Mouse (Mus musculus): Measurements from ENCODE around the gene 1700029F12Rik. TPM values are rescaled to one million over a fixed set of nuclear protein-coding genes. Genes with fewer than 3 reads are reported as not detected.

Gene 1700029F12Rik
- polyA plus RNA-seq, 1 experiment from 2014 or later = not detected

DNA sequence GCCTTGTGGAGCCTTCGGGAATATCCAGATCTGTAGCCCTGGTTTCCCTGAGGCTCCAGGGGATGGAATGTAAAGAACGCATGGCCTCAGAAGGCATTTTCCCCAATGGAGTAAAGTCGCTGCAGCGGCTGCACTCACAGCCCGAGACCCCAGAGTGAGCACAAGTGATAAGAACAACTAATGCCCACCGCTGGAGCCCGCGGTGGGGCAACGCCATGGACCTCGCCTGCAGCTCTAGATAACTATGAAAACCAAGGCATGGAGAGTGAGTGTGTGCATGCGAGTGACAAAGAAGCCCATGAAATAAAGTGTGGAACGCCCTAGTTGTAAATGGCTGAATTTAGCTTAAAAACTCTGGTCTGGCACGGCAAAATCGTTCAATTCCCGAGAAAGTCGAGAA lies 45.0 kb downstream of the 1700029F12Rik start:
- no peak overlapping the region for H3K4me3 ChIP-seq (ENCODE audit: low read depth, low read length)
- H3K27ac ChIP-seq (ENCODE audit: low read depth, low read length) = no peak overlapping the region
- no peak for DNase-seq (ENCODE audit: low spot score)
- H3K4me1 ChIP-seq (replicated peaks; ENCODE audit: control insufficient read depth, insufficient read depth, low read length) = no peaks in the 10 kb centered on the region
- H3K9me3 ChIP-seq (ENCODE audit: control insufficient read depth, low read length) = no peaks in the 10 kb centered on the region
- no peak overlapping the region for H3K4me2 ChIP-seq (replicated peaks; ENCODE audit: low read depth, low read length)
- H3K36me3 ChIP-seq (ENCODE audit: control insufficient read depth, insufficient read depth, low read length) = no peaks in the 10 kb centered on the region
- ATAC-seq (ENCODE audit: low FRiP score) = no peak
- WGBS = 96% methylated on average over 16 of the region's 16 CpGs
- H3K27me3 ChIP-seq (ENCODE audit: control insufficient read depth, insufficient read depth, low read length) = no peaks in the 10 kb centered on the region
- no peak overlapping the region for H3K9ac ChIP-seq (ENCODE audit: low read depth, low read length)

- no peak for DNase-seq (ENCODE audit: low spot score)
- Histone ChIP-seq H3K4me1 (replicated peaks; ENCODE audit: control insufficient read depth, insufficient read depth, low read length) (no peaks in the 10 kb centered on the region), H3K4me2 (replicated peaks; ENCODE audit: low read depth, low read length) (no peak overlapping the region), H3K9me3 (ENCODE audit: control insufficient read depth, low read length) (no peaks in the 10 kb centered on the region), H3K27me3 (ENCODE audit: control insufficient read depth, insufficient read depth, low read length) (no peaks in the 10 kb centered on the region), H3K36me3 (ENCODE audit: control insufficient read depth, insufficient read depth, low read length) (no peaks in the 10 kb centered on the region), H3K9ac (ENCODE audit: low read depth, low read length) (no peak overlapping the region), H3K4me3 (ENCODE audit: low read depth, low read length) (no peak overlapping the region), H3K27ac (ENCODE audit: low read depth, low read length) (no peak overlapping the region)
- no peak for ATAC-seq (ENCODE audit: low FRiP score)
- WGBS = 73% methylated on average over 12 of the region's 12 CpGs
Observed at GRCm38 (mm10) chr13:96985599-96986275, 48.4 kb downstream of the 1700029F12Rik start.

DNA sequence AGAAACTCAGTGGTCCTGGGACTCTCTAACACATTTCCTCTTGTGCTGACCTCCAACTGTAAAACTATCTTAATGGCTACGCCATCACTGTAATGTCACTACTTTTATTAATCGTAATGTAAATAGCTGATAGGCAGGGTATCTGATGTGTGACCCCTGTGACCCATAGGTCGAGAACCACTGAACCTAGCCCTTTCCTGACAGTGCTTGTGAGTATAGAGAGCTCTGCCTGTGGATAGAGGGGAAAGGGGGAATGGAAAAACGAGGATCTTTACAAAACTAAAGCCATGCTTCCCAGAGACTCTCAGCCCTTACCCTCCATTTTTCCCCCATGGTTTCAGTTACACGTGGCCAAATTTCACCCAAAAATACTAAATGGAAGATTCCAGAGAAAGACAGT lies 49.5 kb downstream of the 1700029F12Rik start:
- WGBS = 74% methylated on average over 5 of the region's 5 CpGs
- H3K4me1 ChIP-seq (replicated peaks; ENCODE audit: control insufficient read depth, insufficient read depth, low read length) = no peaks in the 10 kb centered on the region
- H3K4me3 ChIP-seq (ENCODE audit: low read depth, low read length) = no peak overlapping the region
- H3K36me3 ChIP-seq (ENCODE audit: control insufficient read depth, insufficient read depth, low read length) = no peaks in the 10 kb centered on the region
- H3K9ac ChIP-seq (ENCODE audit: low read depth, low read length) = no peak overlapping the region
- ATAC-seq (ENCODE audit: low FRiP score) = no peak
- no peaks in the 10 kb centered on the region for H3K27me3 ChIP-seq (ENCODE audit: control insufficient read depth, insufficient read depth, low read length)
- no peak overlapping the region for H3K27ac ChIP-seq (ENCODE audit: low read depth, low read length)
- DNase-seq (ENCODE audit: low spot score) = no peak
- H3K9me3 ChIP-seq (ENCODE audit: control insufficient read depth, low read length) = no peaks in the 10 kb centered on the region
- H3K4me2 ChIP-seq (replicated peaks; ENCODE audit: low read depth, low read length) = no peak overlapping the region

GRCm38 (mm10) chr13:96983251-96984126 lies 50.7 kb downstream of the 1700029F12Rik start:
- Histone ChIP-seq H3K36me3 (ENCODE audit: control insufficient read depth, insufficient read depth, low read length) (no peaks in the 10 kb centered on the region), H3K9me3 (ENCODE audit: control insufficient read depth, low read length) (no peaks in the 10 kb centered on the region), H3K27me3 (ENCODE audit: control insufficient read depth, insufficient read depth, low read length) (no peaks in the 10 kb centered on the region), H3K4me3 (ENCODE audit: low read depth, low read length) (no peak overlapping the region), H3K27ac (ENCODE audit: low read depth, low read length) (no peak overlapping the region), H3K9ac (ENCODE audit: low read depth, low read length) (no peak overlapping the region), H3K4me1 (replicated peaks; ENCODE audit: control insufficient read depth, insufficient read depth, low read length) (no peaks in the 10 kb centered on the region), H3K4me2 (replicated peaks; ENCODE audit: low read depth, low read length) (no peak overlapping the region)
- DNase-seq (ENCODE audit: low spot score) (no peak), ATAC-seq (ENCODE audit: low FRiP score) (no peak)
- 63% methylated on average over 26 of the region's 26 CpGs for WGBS

GRCm38 (mm10) chr13:96980561-96980960 lies 53.6 kb downstream of the 1700029F12Rik start:
- Histone ChIP-seq H3K4me2 (replicated peaks; ENCODE audit: low read depth, low read length) (no peak overlapping the region), H3K36me3 (ENCODE audit: control insufficient read depth, insufficient read depth, low read length) (no peaks in the 10 kb centered on the region), H3K9ac (ENCODE audit: low read depth, low read length) (no peak overlapping the region), H3K4me1 (replicated peaks; ENCODE audit: control insufficient read depth, insufficient read depth, low read length) (no peaks in the 10 kb centered on the region), H3K4me3 (ENCODE audit: low read depth, low read length) (no peak overlapping the region), H3K27ac (ENCODE audit: low read depth, low read length) (no peak overlapping the region), H3K27me3 (ENCODE audit: control insufficient read depth, insufficient read depth, low read length) (no peaks in the 10 kb centered on the region), H3K9me3 (ENCODE audit: control insufficient read depth, low read length) (no peaks in the 10 kb centered on the region)
- ATAC-seq (ENCODE audit: low FRiP score) (no peak), DNase-seq (ENCODE audit: low spot score) (no peak)

DNA sequence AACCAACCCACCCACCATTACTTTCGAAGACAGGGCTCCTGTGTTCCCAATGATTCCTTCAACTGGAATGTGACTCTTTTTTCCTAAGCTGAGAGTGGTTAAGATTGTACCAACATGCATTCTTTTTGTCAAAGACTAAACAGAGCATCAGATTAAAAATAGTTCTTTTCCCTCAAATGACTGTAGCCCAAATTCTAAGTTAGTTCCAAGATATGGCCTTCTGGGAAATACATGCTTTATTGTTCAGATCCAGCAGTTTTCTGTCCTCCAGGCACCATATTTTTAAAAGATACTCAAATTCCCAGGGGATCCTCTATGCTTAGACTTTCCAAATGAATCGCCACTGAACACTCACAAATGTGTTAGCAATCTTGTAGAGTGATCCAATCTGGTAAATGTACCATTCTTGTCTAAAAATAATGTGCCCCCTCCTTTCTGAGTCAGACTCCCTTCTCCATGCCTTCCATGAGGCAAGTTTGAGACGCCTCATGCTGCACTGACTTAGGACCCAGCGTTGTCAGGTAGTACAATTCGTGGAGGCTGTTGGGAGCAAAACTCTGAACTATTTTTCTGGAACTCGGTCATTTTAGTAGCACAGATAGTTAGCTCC lies 57.1 kb downstream of the 1700029F12Rik start:
- WGBS = 88% methylated on average over 6 of the region's 6 CpGs
- Histone ChIP-seq H3K27me3 (ENCODE audit: control insufficient read depth, insufficient read depth, low read length) (no peaks in the 10 kb centered on the region), H3K36me3 (ENCODE audit: control insufficient read depth, insufficient read depth, low read length) (no peaks in the 10 kb centered on the region), H3K4me1 (replicated peaks; ENCODE audit: control insufficient read depth, insufficient read depth, low read length) (no peaks in the 10 kb centered on the region), H3K4me2 (replicated peaks; ENCODE audit: low read depth, low read length) (no peak overlapping the region), H3K9ac (ENCODE audit: low read depth, low read length) (no peak overlapping the region), H3K27ac (ENCODE audit: low read depth, low read length) (no peak overlapping the region), H3K9me3 (ENCODE audit: control insufficient read depth, low read length) (no peaks in the 10 kb centered on the region), H3K4me3 (ENCODE audit: low read depth, low read length) (no peak overlapping the region)
- no peak for DNase-seq (ENCODE audit: low spot score)
- ATAC-seq (ENCODE audit: low FRiP score) = no peak

GRCm38 (mm10) chr13:96973318-96973717 lies 60.8 kb downstream of the 1700029F12Rik start:
- no peak overlapping the region for H3K4me3 ChIP-seq (ENCODE audit: low read depth, low read length)
- no peaks in the 10 kb centered on the region for H3K36me3 ChIP-seq (ENCODE audit: control insufficient read depth, insufficient read depth, low read length)
- no peaks in the 10 kb centered on the region for H3K9me3 ChIP-seq (ENCODE audit: control insufficient read depth, low read length)
- ATAC-seq (ENCODE audit: low FRiP score) (no peak), DNase-seq (ENCODE audit: low spot score) (no peak)
- no peaks in the 10 kb centered on the region for H3K27me3 ChIP-seq (ENCODE audit: control insufficient read depth, insufficient read depth, low read length)
- no peak overlapping the region for H3K9ac ChIP-seq (ENCODE audit: low read depth, low read length)
- H3K27ac ChIP-seq (ENCODE audit: low read depth, low read length) = no peak overlapping the region
- WGBS = 95% methylated on average over 4 of the region's 4 CpGs
- H3K4me2 ChIP-seq (replicated peaks; ENCODE audit: low read depth, low read length) = no peak overlapping the region
- no peaks in the 10 kb centered on the region for H3K4me1 ChIP-seq (replicated peaks; ENCODE audit: control insufficient read depth, insufficient read depth, low read length)

Measured in hindbrain, embryonic 11.5 days (tissue).